Mouse (Mus musculus) small intestine, adult 2 months (tissue): ENCODE data around the gene Acer1. TPM values are rescaled to one million over a fixed set of nuclear protein-coding genes. Genes with fewer than 3 reads are reported as not detected.
A peak's percentile ranks its signal among the peaks of the same experiment; 100 is the strongest.

Source experiments
- H3K27ac ChIP-seq: fragments of 200-500 bp; 2 replicates; pipeline ENCODE4 v1.5.1; 2012; ENCODE audit warnings: low read depth, low read length, control low read depth, inconsistent platforms; ENCODE audit not compliant: insufficient read depth
- H3K27me3 ChIP-seq: fragments of 200-500 bp; 2 replicates; pipeline ENCODE4 v1.6.1; 2012; ENCODE audit warnings: mild to moderate bottlenecking, moderate library complexity, low read length, inconsistent platforms; ENCODE audit not compliant: control insufficient read depth, insufficient read depth
- H3K36me3 ChIP-seq: fragments of 200-500 bp; 2 replicates; pipeline ENCODE4 v1.6.1; 2012; ENCODE audit warnings: mild to moderate bottlenecking, low read length, control low read depth, inconsistent platforms; ENCODE audit not compliant: control insufficient read depth, insufficient read depth
- H3K4me1 ChIP-seq: fragments of 200-500 bp; 2 replicates; pipeline ENCODE4 v1.6.1; 2012; ENCODE audit warnings: low read length, inconsistent platforms, mixed read lengths; ENCODE audit not compliant: control insufficient read depth, insufficient read depth, insufficient read length
- H3K4me3 ChIP-seq: fragments of 200-500 bp; 2 replicates; pipeline ENCODE4 v1.5.1; 2012; ENCODE audit warnings: low read depth, mild to moderate bottlenecking, control low read depth, inconsistent platforms, low read length, moderate library complexity
- CTCF ChIP-seq: fragments of 200-500 bp; IDR thresholded peaks from 2 replicates; pipeline ENCODE4 v1.5.1; 2012; ENCODE audit warnings: low read depth, mild to moderate bottlenecking, control low read depth, inconsistent platforms, low read length, moderate library complexity, mixed read lengths; ENCODE audit not compliant: insufficient replicate concordance, insufficient read length; ENCODE audit errors: extremely low read depth
- POLR2A ChIP-seq: fragments of 200-500 bp; IDR thresholded peaks from 2 replicates; pipeline ENCODE4 v1.6.1; 2012; ENCODE audit warnings: low read depth, mild to moderate bottlenecking, control low read depth, inconsistent platforms, low read length, moderate library complexity
- WGBS: fragments of 180-500 bp; shearing (Covaris S2); methylation state at CpG from one replicate; pipeline ENCODE4 v1.1.7; 2018; 5-methylcytosine and 5-hydroxymethylcytosine counted together
- polyA plus RNA-seq: library from polyadenylated mRNA; depleted of rRNA; stranded (reverse); fragments of >200 nt; gene quantifications from 2 replicates; pipeline ENCODE4 v1.2.3, GENCODE M21; 2012

The Acer1 gene
- polyA plus RNA-seq, 1 experiment = 28.9 TPM

DNA sequence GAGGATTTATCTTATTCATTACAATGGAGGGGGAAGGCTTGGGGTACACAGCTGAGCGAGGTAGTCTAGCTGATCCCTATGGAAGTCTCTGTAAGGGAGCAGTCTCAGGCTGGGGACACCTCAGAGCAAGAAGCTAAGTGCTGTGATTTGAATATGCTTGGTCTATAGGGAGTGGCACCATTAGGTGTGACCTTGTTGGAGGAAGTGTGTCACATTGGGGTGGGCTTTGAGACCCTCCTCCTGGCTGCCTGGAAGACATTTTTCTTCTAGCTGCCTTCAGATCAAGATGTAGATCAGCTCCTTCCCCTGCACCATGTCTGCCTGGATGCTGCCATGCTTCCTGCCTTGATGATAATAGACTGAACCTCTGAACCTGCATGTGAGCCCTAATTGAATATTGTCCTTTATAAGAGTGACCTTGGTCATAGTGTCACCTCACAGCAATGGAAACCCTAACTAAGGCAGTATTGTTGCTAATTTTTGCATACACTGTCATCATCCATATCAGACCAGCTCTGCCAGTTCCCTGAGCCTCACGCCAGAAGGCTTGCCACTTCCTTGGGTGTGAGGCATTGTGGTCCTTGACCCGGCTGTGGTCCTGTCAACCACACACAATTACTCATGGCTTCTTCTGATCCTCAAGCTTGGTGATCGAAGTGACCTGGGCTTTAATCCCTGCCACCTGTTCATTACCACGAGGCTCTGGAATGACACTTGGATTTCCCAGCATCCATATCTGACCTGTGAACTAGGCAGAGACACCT is 19.1 kb downstream of the Acer1 start:
- no peak overlapping the region for H3K4me3 ChIP-seq
- H3K27me3 ChIP-seq = no peaks in the 10 kb centered on the region
- TF ChIP-seq POLR2A (no peak), CTCF (no peak)
- H3K36me3 ChIP-seq = no peaks in the 10 kb centered on the region
- H3K27ac ChIP-seq = peak overlapping the region; percentile 94
- peaks cover 23% of the 10 kb centered on the region for H3K4me1 ChIP-seq
- 37% methylated on average over 5 of the region's 5 CpGs for WGBS

- Histone ChIP-seq H3K4me3 (no peak overlapping the region), H3K4me1 (peaks cover 23% of the 10 kb centered on the region), H3K27ac (no peak overlapping the region), H3K27me3 (no peaks in the 10 kb centered on the region), H3K36me3 (no peaks in the 10 kb centered on the region)
- WGBS = 94% methylated on average over 4 of the region's 4 CpGs
- TF ChIP-seq POLR2A (no peak), CTCF (no peak)
Observed at GRCm38 (mm10) chr17:56961880-56962279, 20.0 kb downstream of the Acer1 start.

- Histone ChIP-seq H3K36me3 (no peaks in the 10 kb centered on the region), H3K27me3 (no peaks in the 10 kb centered on the region), H3K4me1 (peaks cover 15% of the 10 kb centered on the region), H3K4me3 (no peak overlapping the region), H3K27ac (no peak overlapping the region)
- WGBS = 86% methylated on average over 4 of the region's 4 CpGs
- TF ChIP-seq CTCF (no peak), POLR2A (no peak)
Observed at GRCm38 (mm10) chr17:56958667-56959066, 23.3 kb downstream of the Acer1 start.

DNA sequence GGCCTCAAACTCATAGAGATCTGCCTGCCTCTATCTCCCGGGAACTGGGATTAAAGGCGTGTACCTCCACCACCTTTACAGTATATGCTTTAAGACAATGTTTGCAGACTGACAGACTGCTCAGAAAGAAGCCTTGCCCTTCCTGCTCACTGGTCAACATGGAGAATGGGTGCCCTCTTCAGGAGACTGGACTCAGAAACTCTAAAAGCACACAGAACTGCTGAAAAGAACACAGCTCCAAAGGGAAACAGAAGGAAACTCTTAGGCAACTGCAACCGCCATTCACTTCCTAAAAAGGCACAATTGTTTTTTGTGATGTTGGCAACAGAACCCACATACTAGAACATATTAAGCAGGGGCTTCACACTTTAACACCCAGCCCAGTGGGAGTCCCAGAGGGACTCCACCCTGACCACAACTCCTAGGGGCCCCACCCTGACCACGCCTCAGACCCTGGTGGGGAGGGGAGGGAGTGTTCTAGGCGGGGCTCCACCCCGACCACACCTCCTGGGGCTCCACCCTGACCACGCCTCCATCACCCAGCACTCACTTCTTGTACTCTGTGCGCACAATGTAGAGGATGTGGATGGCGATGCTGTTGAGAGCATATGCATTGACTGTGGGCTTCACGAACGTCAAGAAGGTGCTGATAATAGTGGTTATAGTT is 24.0 kb downstream of the Acer1 start:
- no peaks in the 10 kb centered on the region for H3K27me3 ChIP-seq
- no peak overlapping the region for H3K27ac ChIP-seq
- TF ChIP-seq POLR2A (no peak), CTCF (no peak)
- no peaks in the 10 kb centered on the region for H3K36me3 ChIP-seq
- H3K4me3 ChIP-seq = no peak overlapping the region
- WGBS = 42% methylated on average over 11 of the region's 11 CpGs
- H3K4me1 ChIP-seq = peaks cover 14% of the 10 kb centered on the region

- Histone ChIP-seq H3K27ac (no peak overlapping the region), H3K4me1 (peaks cover 8% of the 10 kb centered on the region), H3K4me3 (no peak overlapping the region), H3K27me3 (no peaks in the 10 kb centered on the region), H3K36me3 (no peaks in the 10 kb centered on the region)
- TF ChIP-seq POLR2A = no peak
- TF ChIP-seq CTCF = no peak
- 86% methylated on average over 7 of the region's 7 CpGs for WGBS
Observed at GRCm38 (mm10) chr17:56954871-56955270, 27.1 kb downstream of the Acer1 start.

GRCm38 (mm10) chr17:56952639-56953038 is 29.3 kb downstream of the Acer1 start:
- Histone ChIP-seq H3K36me3 (no peaks in the 10 kb centered on the region), H3K4me1 (peaks cover 6% of the 10 kb centered on the region; the same call in 1 of the 2 replicates), H3K27me3 (no peaks in the 10 kb centered on the region), H3K4me3 (no peak overlapping the region), H3K27ac (no peak overlapping the region)
- TF ChIP-seq CTCF (no peak), POLR2A (no peak)
- WGBS = 36% methylated on average over 1 of the region's 1 CpGs

DNA sequence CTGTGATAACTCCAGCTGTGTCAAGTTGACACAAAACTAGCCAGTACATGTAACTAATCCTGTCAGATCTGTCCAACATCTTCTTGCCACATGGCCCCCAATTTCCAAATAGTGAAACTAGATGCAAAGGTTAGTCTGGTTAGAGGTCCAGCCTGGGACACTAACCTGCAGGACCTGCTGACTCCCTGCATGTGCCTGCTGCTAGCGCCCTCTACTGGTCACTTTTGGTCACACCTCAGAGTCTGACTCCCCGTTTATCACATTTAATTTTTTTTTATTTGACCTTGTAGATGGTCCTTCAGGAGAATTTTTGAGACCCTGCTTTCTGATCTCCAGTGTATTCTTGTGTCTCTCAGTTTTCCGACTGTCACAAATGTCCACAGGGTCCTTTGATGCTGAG is 31.0 kb downstream of the Acer1 start:
- no peaks in the 10 kb centered on the region for H3K27me3 ChIP-seq
- H3K4me3 ChIP-seq = no peak overlapping the region
- TF ChIP-seq POLR2A (no peak), CTCF (peak; percentile 93)
- WGBS = 28% methylated on average over 3 of the region's 3 CpGs
- no peaks in the 10 kb centered on the region for H3K36me3 ChIP-seq
- H3K4me1 ChIP-seq = peaks cover 6% of the 10 kb centered on the region; the same call in 1 of the 2 replicates
- H3K27ac ChIP-seq = no peak overlapping the region
